Mouse (Mus musculus) embryonic facial prominence, embryonic 10.5 days (tissue): ENCODE results near the gene Rbl2. TPM values are rescaled to one million over a fixed set of nuclear protein-coding genes. Genes with fewer than 3 reads are reported as not detected.

Source experiments
- DNase-seq: peaks from one replicate; pipeline ENCODE4 v3.0.0-alpha.2; 2017; ENCODE audit warnings: low spot score
- H3K27ac ChIP-seq: fragments of 300-500 bp; sonication (generic); replicated peaks from 2 replicates; pipeline ENCODE4 v1.5.1; 2016; ENCODE audit warnings: mild to moderate bottlenecking
- H3K27me3 ChIP-seq: fragments of 300-500 bp; sonication (generic); replicated peaks from 2 replicates; pipeline ENCODE4 v1.6.1; 2016; ENCODE audit warnings: low read depth, mild to moderate bottlenecking; ENCODE audit not compliant: poor library complexity, severe bottlenecking
- H3K36me3 ChIP-seq: fragments of 300-500 bp; sonication (generic); replicated peaks from 2 replicates; pipeline ENCODE4 v1.6.1; 2016; ENCODE audit warnings: mild to moderate bottlenecking, moderate library complexity
- H3K4me1 ChIP-seq: fragments of 300-500 bp; sonication (generic); 2 replicates; pipeline ENCODE4 v1.6.1; 2016
- H3K4me3 ChIP-seq: fragments of 300-500 bp; sonication (generic); 2 replicates; pipeline ENCODE4 v1.5.1; 2016; ENCODE audit warnings: mild to moderate bottlenecking, moderate library complexity
- H3K9me3 ChIP-seq: fragments of 300-500 bp; sonication (generic); 2 replicates; pipeline ENCODE4 v1.6.1; 2016; ENCODE audit warnings: mild to moderate bottlenecking
- WGBS: fragments of 180-500 bp; shearing (Covaris S2); methylation state at CpG from one replicate; pipeline ENCODE4 v1.1.7; 2016; 5-methylcytosine and 5-hydroxymethylcytosine counted together
- polyA plus RNA-seq: library from polyadenylated mRNA; unstranded; fragments of >200 nt; fragmentation: Nextera tagmentation; extraction: Ambion mirVana; gene quantifications from 2 replicates; pipeline ENCODE4 v1.2.1, GENCODE M21; 2016

Rbl2 gene
- polyA plus RNA-seq, 1 experiment from 2014 or later: 8.4 TPM

DNA sequence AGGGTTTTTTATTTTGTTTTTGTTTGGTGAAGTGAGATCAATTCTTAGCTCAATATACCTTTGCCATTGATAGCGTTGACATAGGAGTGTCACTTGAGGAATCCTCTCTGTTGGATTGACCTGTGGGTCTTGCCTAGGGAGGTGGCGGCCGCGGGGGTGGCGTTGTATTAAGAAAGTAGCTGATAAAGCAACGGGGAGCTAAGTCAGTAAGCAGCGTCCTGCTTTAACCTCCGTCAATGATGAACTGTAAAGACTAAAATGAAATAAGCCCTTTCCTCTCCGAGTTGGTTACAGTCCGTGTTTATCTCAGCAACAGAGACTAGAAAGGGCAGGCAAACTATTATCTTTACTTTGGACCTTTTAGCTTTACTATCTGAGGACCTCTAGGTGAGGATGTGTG, 450 bp upstream of the Rbl2 start:
- Histone ChIP-seq H3K27ac (peak overlapping the region; percentile 85), H3K4me3 (peak overlapping the region; percentile 92), H3K27me3 (no peaks in the 10 kb centered on the region), H3K4me1 (peaks cover 24% of the 10 kb centered on the region), H3K9me3 (no peaks in the 10 kb centered on the region), H3K36me3 (no peaks in the 10 kb centered on the region)
- 9% methylated on average over 10 of the region's 10 CpGs for WGBS
- no peak for DNase-seq

DNA sequence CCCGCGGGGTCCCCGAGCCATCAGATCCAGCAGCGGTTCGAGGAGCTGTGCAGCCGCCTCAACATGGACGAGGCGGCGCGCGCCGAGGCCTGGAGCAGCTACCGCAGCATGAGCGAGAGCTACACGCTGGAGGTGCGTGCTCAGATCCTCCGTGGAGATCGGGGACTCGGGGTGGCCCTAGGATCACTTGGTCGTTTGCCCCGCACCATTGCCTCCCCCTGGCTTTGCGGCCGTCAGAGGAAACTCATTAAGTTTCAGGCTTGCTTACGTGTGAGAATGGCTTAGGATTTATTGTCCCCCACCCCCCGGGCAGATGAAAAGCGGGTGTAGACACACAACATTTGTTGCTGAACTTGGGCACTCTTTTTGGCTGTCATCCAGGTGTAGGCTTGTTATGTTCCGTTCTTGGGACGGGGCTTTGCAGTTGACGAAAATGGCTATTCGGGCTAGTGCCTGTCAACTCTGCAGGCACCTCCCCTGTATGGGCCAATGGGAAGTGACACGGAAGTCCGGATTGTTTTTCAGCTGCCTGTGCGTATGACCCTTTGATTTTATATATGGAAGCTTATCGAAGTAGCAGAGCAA, 510 bp downstream of the Rbl2 start:
- DNase-seq: peak; percentile 67
- no peaks in the 10 kb centered on the region for H3K27me3 ChIP-seq
- H3K4me1 ChIP-seq: peaks cover 24% of the 10 kb centered on the region
- peak overlapping the region; percentile 92 for H3K4me3 ChIP-seq
- peak overlapping the region; percentile 85 for H3K27ac ChIP-seq
- H3K9me3 ChIP-seq: no peaks in the 10 kb centered on the region
- WGBS: under 1% methylated on average over 34 of the region's 34 CpGs
- H3K36me3 ChIP-seq: no peaks in the 10 kb centered on the region

DNA sequence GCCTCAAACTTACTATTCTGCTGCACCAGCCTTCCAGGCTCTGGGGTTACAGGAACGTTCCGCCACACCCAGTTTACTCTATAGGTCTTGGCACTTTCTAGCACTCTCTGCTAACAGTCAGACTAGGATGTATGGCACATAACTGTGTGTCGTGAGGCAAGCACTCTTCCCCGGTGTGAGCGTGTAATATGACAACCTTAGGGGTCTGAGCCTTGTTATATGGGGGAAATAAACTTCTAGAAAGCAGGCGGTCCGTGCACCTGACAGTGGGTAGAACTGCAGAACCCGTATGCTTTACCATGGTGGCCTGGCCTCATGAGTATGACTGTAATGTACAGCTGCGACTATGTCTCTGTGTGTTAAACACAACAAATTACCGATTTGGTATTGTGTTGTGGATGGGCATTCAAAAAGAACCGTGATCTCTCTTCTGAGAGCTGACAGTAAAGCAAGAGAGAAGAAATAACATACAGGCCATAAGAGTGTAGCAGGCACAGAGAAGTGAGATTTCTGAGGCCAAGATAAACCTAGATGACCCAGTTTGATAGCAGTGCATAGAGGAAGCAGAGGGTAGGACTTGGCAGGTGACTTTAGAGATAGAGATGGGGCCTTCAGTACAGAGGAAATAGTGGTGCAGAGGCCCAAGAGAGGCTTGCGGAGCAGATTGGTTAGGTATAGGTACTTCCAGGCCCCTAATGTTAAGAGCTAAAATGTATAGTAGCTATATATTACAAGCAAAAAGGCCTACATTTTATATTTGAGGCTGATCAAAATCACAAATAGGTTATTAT, 7.4 kb downstream of the Rbl2 start:
- WGBS: 92% methylated on average over 12 of the region's 12 CpGs
- H3K27ac ChIP-seq: no peak overlapping the region

DNA sequence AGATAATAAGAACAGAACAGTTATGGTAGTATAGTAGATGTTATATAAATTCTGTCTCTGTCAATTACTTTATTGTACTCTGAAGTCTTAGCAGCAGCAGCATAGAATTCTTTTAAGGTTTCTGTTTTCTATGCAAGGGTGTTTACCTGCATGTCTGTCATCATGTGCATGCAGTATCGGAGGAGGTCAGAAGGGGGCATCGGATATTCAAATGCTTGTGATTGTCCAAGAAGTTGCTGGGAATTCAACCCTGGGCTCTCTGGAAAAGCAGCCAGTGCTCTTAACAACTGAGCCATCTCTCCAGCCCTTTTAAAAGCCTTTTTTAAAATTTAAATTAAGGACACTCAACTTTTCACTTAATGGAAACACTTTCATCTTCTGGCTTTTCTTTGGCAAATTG, 9.8 kb downstream of the Rbl2 start:
- DNase-seq: no peak
- Histone ChIP-seq H3K27ac (no peak overlapping the region), H3K9me3 (no peaks in the 10 kb centered on the region), H3K27me3 (no peaks in the 10 kb centered on the region), H3K4me1 (no peaks in the 10 kb centered on the region), H3K36me3 (peaks cover 22% of the 10 kb centered on the region), H3K4me3 (no peak overlapping the region)
- 95% methylated on average over 2 of the region's 2 CpGs for WGBS

More for the DNA sequence above, 7.4 kb downstream of the Rbl2 start:
- Histone ChIP-seq H3K9me3 (no peaks in the 10 kb centered on the region), H3K36me3 (peaks cover 22% of the 10 kb centered on the region), H3K27me3 (no peaks in the 10 kb centered on the region), H3K4me3 (no peak overlapping the region), H3K4me1 (no peaks in the 10 kb centered on the region)
- DNase-seq: no peak

DNA sequence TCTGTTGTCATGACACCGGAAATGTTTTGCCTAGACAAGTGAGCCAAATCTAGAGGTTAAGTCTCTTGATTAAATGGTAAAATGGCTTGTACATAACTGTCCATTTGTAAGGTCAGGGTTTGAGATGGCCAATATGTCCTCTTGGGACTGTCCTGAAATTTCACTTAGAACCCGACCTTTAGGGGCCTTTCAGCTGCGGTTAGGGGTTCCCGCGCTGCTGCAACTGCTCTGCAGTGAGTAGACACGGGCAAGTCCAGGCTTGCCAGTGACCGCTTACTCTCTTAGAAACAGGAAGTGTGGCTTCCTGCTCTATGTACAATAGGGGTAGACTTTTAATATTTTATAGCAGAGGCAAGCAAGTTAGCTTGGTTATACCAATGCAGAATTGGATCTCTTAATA, 12.1 kb downstream of the Rbl2 start:
- Histone ChIP-seq H3K4me1 (no peaks in the 10 kb centered on the region), H3K27me3 (no peaks in the 10 kb centered on the region), H3K27ac (no peak overlapping the region), H3K4me3 (no peak overlapping the region), H3K36me3 (peaks cover 32% of the 10 kb centered on the region), H3K9me3 (no peaks in the 10 kb centered on the region)
- whole genome bisulfite sequencing: 81% methylated on average over 7 of the region's 7 CpGs
- DNase-seq: no peak

DNA sequence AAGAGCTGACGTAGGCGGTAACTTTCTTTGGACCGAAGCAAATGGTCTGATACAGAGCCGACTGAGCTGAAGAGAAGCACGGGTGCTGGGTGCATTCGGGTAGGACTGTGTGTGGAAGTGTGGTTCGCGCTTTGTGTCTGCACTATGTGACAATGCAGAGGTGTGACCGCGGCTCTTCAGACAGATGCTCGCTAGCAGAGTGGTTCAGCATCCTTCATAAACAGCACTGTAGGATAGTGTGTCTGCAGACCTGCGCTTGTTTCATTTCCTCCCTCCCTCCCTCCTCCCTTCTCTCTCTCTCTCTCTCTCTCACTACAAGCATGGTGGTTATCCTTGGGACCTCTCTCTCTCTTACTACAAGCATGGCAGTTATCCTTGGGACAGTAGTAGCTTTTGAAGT, 12.6 kb downstream of the Rbl2 start:
- no peaks in the 10 kb centered on the region for H3K4me1 ChIP-seq
- 91% methylated on average over 12 of the region's 12 CpGs for WGBS
- H3K27me3 ChIP-seq: no peaks in the 10 kb centered on the region
- H3K4me3 ChIP-seq: no peak overlapping the region
- H3K9me3 ChIP-seq: no peaks in the 10 kb centered on the region
- no peak overlapping the region for H3K27ac ChIP-seq
- DNase-seq: no peak
- H3K36me3 ChIP-seq: peaks cover 32% of the 10 kb centered on the region

DNA sequence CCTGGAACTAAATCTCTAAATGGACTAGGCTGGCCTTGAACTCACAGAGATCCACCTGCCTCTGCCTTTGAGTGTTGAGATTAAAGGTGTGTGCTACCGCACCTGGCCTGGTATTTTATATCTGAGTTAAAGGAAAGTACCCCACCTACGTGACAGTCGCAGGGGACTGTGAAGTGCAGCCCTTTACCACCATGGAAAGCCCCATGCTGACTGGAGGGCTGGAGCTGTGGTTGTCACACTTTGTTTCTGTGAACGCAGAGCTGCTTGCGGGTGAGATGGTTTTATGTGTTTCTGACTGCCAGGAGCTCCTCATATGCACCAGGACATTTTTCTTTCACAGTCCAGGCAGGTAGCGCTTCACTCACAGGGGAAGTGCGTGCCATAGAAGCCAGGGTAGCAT, 18.6 kb downstream of the Rbl2 start:
- Histone ChIP-seq H3K36me3 (peaks cover 29% of the 10 kb centered on the region; the same call in 1 of the 2 replicates), H3K9me3 (no peaks in the 10 kb centered on the region), H3K4me1 (no peaks in the 10 kb centered on the region), H3K27ac (no peak overlapping the region), H3K4me3 (no peak overlapping the region), H3K27me3 (no peaks in the 10 kb centered on the region)
- DNase-seq: no peak
- WGBS: 92% methylated on average over 7 of the region's 7 CpGs

DNA sequence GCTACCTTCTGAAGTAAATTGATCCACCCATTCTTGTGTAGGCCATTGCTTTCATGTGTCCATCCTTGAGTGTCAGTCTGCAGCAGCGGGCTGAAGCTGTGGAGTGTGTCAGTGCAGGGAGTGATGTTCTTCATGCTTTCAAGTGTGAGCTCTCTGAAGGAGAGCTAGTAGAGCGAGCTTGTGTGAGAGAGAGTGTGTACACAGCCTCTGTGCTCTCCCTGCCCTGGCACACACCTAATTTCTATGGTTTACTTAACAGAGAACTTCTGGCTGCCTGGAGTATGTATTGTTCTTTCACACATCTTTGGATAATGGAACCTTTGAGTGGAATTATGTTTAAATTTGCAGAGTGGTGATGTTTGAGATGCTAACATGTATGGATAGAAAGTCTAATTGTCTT, 19.7 kb downstream of the Rbl2 start:
- Histone ChIP-seq H3K4me3 (no peak overlapping the region), H3K36me3 (peaks cover 35% of the 10 kb centered on the region; the same call in 1 of the 2 replicates), H3K27ac (no peak overlapping the region), H3K9me3 (no peaks in the 10 kb centered on the region), H3K4me1 (no peaks in the 10 kb centered on the region), H3K27me3 (no peaks in the 10 kb centered on the region)
- DNase-seq: no peak
- 84% methylated on average over 2 of the region's 2 CpGs for WGBS

DNA sequence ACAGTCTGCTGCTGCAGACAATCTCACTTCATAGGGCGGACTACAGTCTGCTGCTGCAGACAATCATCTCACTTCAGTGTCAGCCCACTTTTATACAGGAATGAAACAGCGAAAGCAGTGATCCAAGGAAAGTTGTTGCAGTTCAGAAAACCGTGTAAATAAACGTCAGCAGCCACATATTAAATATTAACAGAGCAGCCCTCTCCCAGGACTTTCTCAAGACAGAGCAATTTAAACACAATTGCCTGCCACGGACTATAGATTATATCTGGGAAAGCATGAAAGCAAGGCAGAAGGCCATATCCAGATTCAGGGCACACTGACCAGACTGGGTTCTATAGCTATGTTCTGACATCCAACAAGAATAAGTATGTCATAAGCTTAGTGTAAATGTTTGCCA, 24.3 kb downstream of the Rbl2 start:
- no peak overlapping the region for H3K27ac ChIP-seq
- 89% methylated on average over 5 of the region's 5 CpGs for WGBS
- DNase-seq: no peak
- H3K4me3 ChIP-seq: no peak overlapping the region
- peaks cover 43% of the 10 kb centered on the region for H3K36me3 ChIP-seq
- H3K9me3 ChIP-seq: no peaks in the 10 kb centered on the region
- H3K27me3 ChIP-seq: no peaks in the 10 kb centered on the region
- no peaks in the 10 kb centered on the region for H3K4me1 ChIP-seq

DNA sequence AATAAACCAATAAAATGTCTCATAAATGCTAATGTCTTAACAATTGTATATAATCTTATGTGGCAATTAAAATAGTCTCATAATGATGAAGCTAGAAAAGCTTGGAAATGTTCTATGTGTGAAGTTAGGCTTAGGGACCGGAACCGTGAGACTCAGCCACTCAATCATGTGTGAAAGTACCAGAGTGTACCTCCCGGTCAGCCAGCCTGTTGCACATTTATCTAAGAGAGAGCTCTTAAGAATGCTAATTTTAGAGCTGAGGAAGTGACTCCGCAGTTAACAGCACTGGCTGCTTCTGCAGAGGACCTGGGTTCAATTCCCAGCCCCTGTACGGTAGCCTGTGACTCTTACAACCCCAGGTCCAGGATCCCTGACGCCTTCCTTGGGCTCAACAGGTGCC, 28.2 kb downstream of the Rbl2 start:
- no peaks in the 10 kb centered on the region for H3K9me3 ChIP-seq
- 93% methylated on average over 6 of the region's 6 CpGs for WGBS
- DNase-seq: no peak
- H3K4me1 ChIP-seq: no peaks in the 10 kb centered on the region
- H3K27me3 ChIP-seq: no peaks in the 10 kb centered on the region
- H3K4me3 ChIP-seq: no peak overlapping the region
- H3K27ac ChIP-seq: no peak overlapping the region
- H3K36me3 ChIP-seq: peaks cover 25% of the 10 kb centered on the region

DNA sequence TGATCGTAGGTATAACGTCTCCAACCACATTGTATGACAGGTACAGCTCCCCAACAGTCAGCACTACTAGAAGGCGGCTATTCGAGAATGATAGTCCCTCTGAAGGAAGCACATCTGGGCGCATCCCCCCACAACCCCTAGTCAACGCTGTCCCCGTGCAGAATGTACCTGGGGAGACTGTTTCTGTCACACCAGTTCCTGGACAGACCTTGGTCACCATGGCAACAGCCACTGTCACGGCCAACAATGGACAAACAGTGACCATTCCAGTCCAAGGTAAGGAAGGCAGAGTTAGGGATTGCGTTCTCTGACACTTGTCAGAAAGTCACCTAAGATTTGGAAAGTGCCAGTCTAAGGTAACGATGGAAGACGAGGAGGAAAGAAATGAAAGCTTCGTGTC, 36.4 kb downstream of the Rbl2 start:
- H3K36me3 ChIP-seq: peaks cover 26% of the 10 kb centered on the region
- H3K4me3 ChIP-seq: no peak overlapping the region
- 91% methylated on average over 12 of the region's 12 CpGs for WGBS

DNA sequence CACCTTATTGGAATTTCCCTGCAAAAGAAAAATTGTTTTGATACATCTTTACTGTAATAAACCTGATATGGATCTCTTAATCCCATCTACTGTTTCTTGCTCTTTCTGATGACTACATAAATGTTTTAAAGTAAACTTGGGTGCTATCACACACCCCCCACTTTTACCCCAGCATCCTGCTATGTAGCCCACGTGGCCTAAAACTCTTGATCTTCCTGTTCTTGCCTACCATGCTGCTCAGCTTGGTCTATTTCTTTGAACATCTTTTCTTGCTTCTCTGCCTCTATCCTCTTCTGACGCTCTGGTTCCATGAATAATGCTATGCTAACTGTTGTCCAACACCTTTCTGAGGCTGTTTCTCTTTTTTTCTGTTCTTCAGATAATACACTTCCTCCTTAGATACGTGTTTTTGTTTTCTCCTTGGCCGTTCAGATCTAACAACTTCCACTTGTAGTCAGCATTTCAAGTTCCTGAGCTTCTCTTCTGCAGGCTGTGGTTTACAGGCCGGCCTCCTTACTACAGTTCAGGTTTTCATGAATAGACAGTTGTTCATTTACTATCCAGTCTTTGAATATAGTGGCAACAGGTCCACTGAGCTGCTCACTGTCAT, 42.1 kb downstream of the Rbl2 start:
- H3K4me1 ChIP-seq: no peaks in the 10 kb centered on the region
- DNase-seq: no peak
- H3K9me3 ChIP-seq: no peaks in the 10 kb centered on the region
- H3K4me3 ChIP-seq: no peak overlapping the region
- WGBS: 86% methylated on average over 5 of the region's 5 CpGs
- H3K36me3 ChIP-seq: peaks cover 55% of the 10 kb centered on the region
- no peak overlapping the region for H3K27ac ChIP-seq
- no peaks in the 10 kb centered on the region for H3K27me3 ChIP-seq

More for the DNA sequence above, 36.4 kb downstream of the Rbl2 start:
- Histone ChIP-seq H3K9me3 (no peaks in the 10 kb centered on the region), H3K4me1 (no peaks in the 10 kb centered on the region), H3K27ac (no peak overlapping the region), H3K27me3 (no peaks in the 10 kb centered on the region)
- no peak for DNase-seq

DNA sequence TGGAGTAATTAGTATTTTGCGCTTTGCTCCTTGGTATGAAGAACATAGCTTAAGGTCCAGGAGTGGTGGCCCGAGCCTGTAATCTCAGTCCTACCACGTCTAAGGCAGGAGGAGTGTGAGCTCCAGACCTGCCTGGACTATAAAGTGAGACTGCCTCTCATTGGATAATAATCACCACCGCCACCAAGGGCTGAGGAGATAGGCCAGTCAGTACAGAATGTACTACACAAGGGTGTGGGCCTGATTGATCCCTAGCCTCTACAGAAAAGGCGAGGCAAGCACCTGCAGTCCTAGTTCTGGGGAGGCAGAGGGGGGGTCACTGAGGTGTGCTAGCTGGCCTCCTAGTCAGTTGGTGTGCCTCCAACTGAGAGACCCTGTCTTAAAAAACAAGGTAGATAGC, 44.6 kb downstream of the Rbl2 start:
- H3K4me1 ChIP-seq: no peaks in the 10 kb centered on the region
- no peak overlapping the region for H3K27ac ChIP-seq
- H3K27me3 ChIP-seq: no peaks in the 10 kb centered on the region
- no peak overlapping the region for H3K4me3 ChIP-seq
- no peaks in the 10 kb centered on the region for H3K9me3 ChIP-seq
- no peak for DNase-seq
- H3K36me3 ChIP-seq: peaks cover 71% of the 10 kb centered on the region
- 92% methylated on average over 5 of the region's 5 CpGs for WGBS
